Mouse (Mus musculus) limb, embryonic 14.5 days (tissue): ENCODE data around the gene Fzr1. TPM values are rescaled to one million over a fixed set of nuclear protein-coding genes. Genes with fewer than 3 reads are reported as not detected.
A peak's percentile ranks its signal among the peaks of the same experiment; 100 is the strongest.

Experiments
- ATAC-seq: fragments of 200-750 bp; cut with Nextera tagmentation; 2 replicates; pipeline ENCODE4 v1.8.0; 2017; ENCODE audit warnings: low read depth, moderate number of reproducible peaks, moderate TSS enrichment; ENCODE audit not compliant: low FRiP score
- DNase-seq: peaks from one replicate; pipeline ENCODE4 v3.0.0-alpha.2; 2015; ENCODE audit warnings: low spot score
- H3K27ac ChIP-seq: fragments of 300-500 bp; sonication (generic); replicated peaks from 2 replicates; pipeline ENCODE4 v1.5.1; 2014; ENCODE audit warnings: low read depth, mild to moderate bottlenecking, low read length, moderate library complexity, mixed read lengths
- H3K27me3 ChIP-seq: fragments of 300-500 bp; sonication (generic); 2 replicates; pipeline ENCODE4 v1.6.1; 2014; ENCODE audit warnings: low read length, mixed read lengths; ENCODE audit not compliant: control insufficient read depth, insufficient read depth
- H3K36me3 ChIP-seq: fragments of 300-500 bp; sonication (generic); 2 replicates; pipeline ENCODE4 v1.6.1; 2014; ENCODE audit warnings: mild to moderate bottlenecking, low read length, moderate library complexity, mixed read lengths; ENCODE audit not compliant: control insufficient read depth, insufficient read depth
- H3K4me1 ChIP-seq: fragments of 300-500 bp; sonication (generic); 2 replicates; pipeline ENCODE4 v1.6.1; 2014; ENCODE audit warnings: antibody characterized with exemption, low read length, mixed read lengths; ENCODE audit not compliant: control insufficient read depth, insufficient read depth
- H3K4me2 ChIP-seq: fragments of 300-500 bp; sonication (generic); replicated peaks from 2 replicates; pipeline ENCODE4 v1.6.1; 2014; ENCODE audit warnings: low read depth, mild to moderate bottlenecking, low read length, moderate library complexity; ENCODE audit not compliant: severe bottlenecking
- H3K4me3 ChIP-seq: fragments of 300-500 bp; sonication (generic); replicated peaks from 2 replicates; pipeline ENCODE4 v1.5.1; 2014; ENCODE audit warnings: low read length
- H3K9ac ChIP-seq: fragments of 300-500 bp; sonication (generic); 2 replicates; pipeline ENCODE4 v1.6.1; 2014; ENCODE audit warnings: mild to moderate bottlenecking, low read depth, low read length, moderate library complexity; ENCODE audit not compliant: severe bottlenecking
- H3K9me3 ChIP-seq: fragments of 300-500 bp; sonication (generic); 2 replicates; pipeline ENCODE4 v1.6.1; 2016; ENCODE audit warnings: low read length; ENCODE audit not compliant: control insufficient read depth
- POLR2A ChIP-seq: fragments of 200-500 bp; IDR thresholded peaks from 2 replicates; pipeline ENCODE4 v1.8.0; 2012; ENCODE audit warnings: inconsistent platforms, mild to moderate bottlenecking, moderate library complexity, borderline replicate concordance; ENCODE audit not compliant: insufficient read depth, insufficient read length; ENCODE audit errors: extremely low read depth
- WGBS: fragments of 180-500 bp; shearing (Covaris S2); extraction: QIAGEN DNeasy Blood & Tissue Kit; methylation state at CpG from one replicate; pipeline ENCODE4 v1.1.7; 2014; 5-methylcytosine and 5-hydroxymethylcytosine counted together
- polyA plus RNA-seq, 2 experiments: library from polyadenylated mRNA; depleted of rRNA in 1 of 2; stranded (reverse) in 1 of 2; unstranded in 1 of 2; fragments of >200 nt; fragmentation: Nextera tagmentation in 1 of 2; extraction: Ambion mirVana in 1 of 2; gene quantifications; 2 replicates each; pipeline versions ENCODE4 v1.2.1 to v1.2.3; 2012 to 2014

Gene Fzr1
- polyA plus RNA-seq, 2 experiments, result 92.8 to 109 TPM

DNA sequence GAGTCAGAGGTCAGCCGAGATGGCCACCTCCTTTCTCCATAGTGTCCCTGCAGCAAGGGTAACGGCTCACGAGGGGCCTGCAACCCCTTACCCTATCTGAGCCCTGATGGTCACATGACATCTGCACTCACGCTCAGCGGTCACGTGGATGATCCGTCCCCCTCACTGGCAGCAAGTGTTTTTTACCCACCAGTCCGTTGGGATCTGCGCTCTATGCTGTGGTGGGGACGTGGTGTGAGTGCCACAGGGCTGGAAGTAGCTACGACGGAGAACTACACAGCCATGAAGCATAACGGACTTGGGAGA is 30.1 kb upstream of the Fzr1 start:
- peaks cover 70% of the 10 kb centered on the region for H3K36me3 ChIP-seq
- no peak for DNase-seq
- H3K4me1 ChIP-seq, result peaks cover 55% of the 10 kb centered on the region
- no peak for ATAC-seq
- H3K9me3 ChIP-seq, result no peaks in the 10 kb centered on the region
- no peaks in the 10 kb centered on the region for H3K27me3 ChIP-seq
- WGBS, result 52% methylated on average over 13 of the region's 13 CpGs
- no peak overlapping the region for H3K27ac ChIP-seq
- TF ChIP-seq POLR2A, result no peak
- H3K4me2 ChIP-seq, result no peak overlapping the region
- H3K9ac ChIP-seq, result no peak overlapping the region
- H3K4me3 ChIP-seq, result no peak overlapping the region

DNA sequence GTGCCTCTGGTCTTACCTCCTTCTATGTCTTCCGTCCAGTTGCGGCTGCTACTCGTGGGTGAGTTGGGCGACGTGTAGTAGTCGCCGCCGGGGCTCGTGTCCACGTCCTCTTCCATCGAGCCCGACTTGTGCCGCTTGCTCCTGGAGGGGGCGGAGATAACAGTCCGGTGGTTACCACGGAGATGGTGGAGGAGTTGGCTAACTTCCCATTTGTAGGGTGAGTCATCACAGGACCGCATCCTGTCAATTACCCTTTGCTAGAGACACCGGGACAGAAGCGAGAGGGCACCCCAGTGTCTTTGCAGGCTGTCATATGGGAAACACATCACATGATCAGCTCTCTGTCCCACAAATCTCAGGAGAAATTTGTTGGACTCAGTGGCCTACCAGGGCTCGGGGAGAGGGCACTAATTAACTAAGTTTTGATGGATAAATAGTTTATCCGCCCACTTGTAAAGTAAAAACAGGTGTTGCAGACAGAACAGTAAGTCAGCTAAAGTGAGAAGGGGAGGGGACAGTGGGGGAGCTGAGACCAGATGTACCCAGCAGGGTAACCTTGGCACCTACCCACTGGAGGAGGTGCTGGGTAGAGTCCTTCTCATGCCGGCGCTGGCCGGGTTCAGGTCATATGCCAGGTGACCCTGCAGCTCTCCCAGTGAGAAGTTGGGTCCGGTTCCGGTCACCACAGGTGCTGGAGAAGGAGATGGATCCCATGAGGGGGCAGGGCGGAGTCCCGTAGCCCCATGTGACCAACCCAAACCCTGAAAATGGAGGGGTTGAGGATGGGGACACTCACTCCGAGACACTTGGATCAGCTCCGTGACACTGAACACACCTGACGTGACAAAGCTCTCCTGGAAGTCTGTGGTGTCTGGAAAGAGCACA is 29.5 kb upstream of the Fzr1 start:
- peaks cover 56% of the 10 kb centered on the region for H3K4me1 ChIP-seq
- ATAC-seq (0 out of 2 replicates have a peak, but pooled peaks have one; percentile 21), DNase-seq (peak; percentile 85)
- peak overlapping the region; percentile 12; the same call in 1 of the 2 replicates for H3K9ac ChIP-seq
- H3K9me3 ChIP-seq, result no peaks in the 10 kb centered on the region
- peaks cover 71% of the 10 kb centered on the region for H3K36me3 ChIP-seq
- 20% methylated on average over 31 of the region's 31 CpGs for WGBS
- no peak overlapping the region for H3K27ac ChIP-seq
- H3K27me3 ChIP-seq, result no peaks in the 10 kb centered on the region
- peak overlapping the region; percentile 25; the same call in 1 of the 2 replicates for H3K4me2 ChIP-seq
- TF ChIP-seq POLR2A, result no peak
- H3K4me3 ChIP-seq, result peak overlapping the region; percentile 17; the same call in 1 of the 2 replicates

DNA sequence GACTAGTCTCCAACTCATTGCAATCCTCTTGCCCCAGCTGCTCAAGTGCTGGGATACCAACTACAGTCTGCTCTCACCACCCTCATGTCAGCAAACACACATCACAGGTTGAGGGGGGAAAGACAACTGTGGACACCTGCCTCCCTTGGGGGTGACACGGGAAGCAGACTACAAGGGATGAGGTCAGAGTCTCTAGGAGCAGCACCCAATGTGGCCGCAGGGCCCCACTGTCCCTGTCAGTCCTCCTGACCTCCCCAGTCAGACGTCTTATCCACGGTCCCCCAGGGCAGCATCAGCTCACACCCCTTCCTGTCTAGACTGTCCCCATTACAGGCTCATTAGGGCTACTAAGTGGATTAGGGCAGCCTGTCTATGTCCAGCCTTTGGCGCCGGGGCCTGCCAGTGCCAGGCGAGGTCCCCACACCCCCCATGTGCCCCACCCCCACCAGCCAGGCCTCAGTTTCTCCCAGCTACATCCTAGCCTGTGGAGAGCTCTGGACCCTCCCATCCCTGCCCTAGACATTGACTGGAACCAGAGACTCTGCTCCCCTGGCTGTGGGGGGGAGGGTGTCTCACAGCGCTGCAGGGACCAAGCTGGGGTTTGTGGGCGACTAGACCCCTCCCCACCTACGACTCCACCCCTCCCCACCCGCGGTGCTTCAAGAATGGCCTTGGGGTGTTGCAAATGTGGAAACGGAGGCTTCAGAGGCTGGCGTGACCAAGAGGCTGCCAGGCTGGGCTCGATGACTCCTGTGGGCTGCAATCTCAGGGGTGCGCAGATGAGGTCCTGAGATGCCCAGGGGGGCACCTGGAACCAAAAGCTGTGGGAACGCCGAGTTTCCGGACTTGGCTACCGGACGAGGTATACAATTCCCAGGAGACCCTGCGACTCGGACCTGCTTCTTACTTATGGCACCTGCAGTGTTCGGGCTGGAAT is 28.5 kb upstream of the Fzr1 start:
- ATAC-seq (no peak), DNase-seq (no peak)
- Histone ChIP-seq H3K4me3 (peak overlapping the region; percentile 17; the same call in 1 of the 2 replicates), H3K9me3 (no peaks in the 10 kb centered on the region), H3K9ac (peak overlapping the region; percentile 12; the same call in 1 of the 2 replicates), H3K27me3 (no peaks in the 10 kb centered on the region), H3K4me1 (peaks cover 56% of the 10 kb centered on the region), H3K36me3 (peaks cover 67% of the 10 kb centered on the region), H3K4me2 (peak overlapping the region; percentile 25), H3K27ac (no peak overlapping the region)
- no peak for TF ChIP-seq POLR2A
- WGBS, result 19% methylated on average over 24 of the region's 24 CpGs

DNA sequence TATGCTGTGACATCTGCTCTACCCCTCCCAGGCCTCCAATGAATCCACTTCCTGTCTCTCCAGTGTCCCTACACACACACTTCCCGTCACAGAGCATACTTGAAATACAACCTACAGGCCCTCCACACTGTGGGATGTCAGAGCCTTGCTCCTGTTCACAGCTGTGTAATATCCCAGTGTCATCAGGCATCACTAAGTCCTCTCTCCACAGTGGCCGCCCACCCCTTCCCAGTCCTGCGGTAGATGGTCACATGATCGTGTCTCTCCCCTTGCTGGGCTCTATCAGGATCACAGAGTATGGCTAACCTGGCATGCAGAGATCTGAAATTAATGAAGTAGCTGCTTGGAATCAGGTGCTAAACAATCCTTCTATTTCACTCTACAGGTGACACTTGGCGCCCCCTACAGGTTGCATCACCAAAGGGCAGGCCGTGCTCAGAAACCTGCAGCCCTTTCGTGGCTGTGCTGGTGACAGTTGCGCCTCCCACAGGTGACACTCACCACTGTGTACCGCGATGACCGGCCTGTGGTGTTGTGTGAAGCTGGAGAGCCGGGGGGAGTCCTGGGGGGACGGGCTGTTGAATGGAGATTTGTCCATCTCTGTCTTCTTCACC is 27.4 kb upstream of the Fzr1 start:
- Histone ChIP-seq H3K9me3 (no peaks in the 10 kb centered on the region), H3K27ac (no peak overlapping the region), H3K36me3 (peaks cover 72% of the 10 kb centered on the region), H3K27me3 (no peaks in the 10 kb centered on the region), H3K4me1 (peaks cover 59% of the 10 kb centered on the region), H3K4me3 (no peak overlapping the region), H3K4me2 (no peak overlapping the region), H3K9ac (no peak overlapping the region)
- no peak for TF ChIP-seq POLR2A
- whole genome bisulfite sequencing, result 47% methylated on average over 13 of the region's 13 CpGs
- DNase-seq (no peak), ATAC-seq (no peak)

DNA sequence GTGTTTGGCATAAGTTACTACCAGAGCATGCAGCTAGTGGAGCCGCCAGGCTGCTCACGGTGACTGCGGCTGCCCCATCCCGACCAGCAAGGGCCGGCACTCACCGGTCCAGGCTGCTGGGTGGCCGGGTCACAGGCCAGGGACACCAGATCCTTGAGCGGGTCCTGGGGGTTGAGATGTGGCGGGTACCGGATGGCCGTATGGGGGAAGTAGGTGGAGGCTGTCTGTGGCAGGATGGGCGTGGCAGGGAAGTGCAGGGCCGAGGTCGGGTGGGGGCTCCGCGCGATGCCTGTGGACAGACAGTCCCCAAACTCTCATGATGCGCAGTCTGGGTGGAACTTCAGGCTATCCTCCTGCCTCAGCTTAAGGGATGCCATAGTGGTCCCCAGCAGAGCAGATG is 26.4 kb upstream of the Fzr1 start:
- no peak for TF ChIP-seq POLR2A
- ATAC-seq (no peak), DNase-seq (no peak)
- no peaks in the 10 kb centered on the region for H3K9me3 ChIP-seq
- H3K4me1 ChIP-seq, result peaks cover 59% of the 10 kb centered on the region
- no peak overlapping the region for H3K27ac ChIP-seq
- H3K4me2 ChIP-seq, result no peak overlapping the region
- peaks cover 82% of the 10 kb centered on the region for H3K36me3 ChIP-seq
- 61% methylated on average over 18 of the region's 18 CpGs for WGBS
- H3K9ac ChIP-seq, result no peak overlapping the region
- H3K4me3 ChIP-seq, result no peak overlapping the region
- H3K27me3 ChIP-seq, result no peaks in the 10 kb centered on the region
